Mouse (Mus musculus) gastrocnemius, postnatal 36 days (tissue): ENCODE measurements at regions not wholly inside any gene's neighbourhood (a gene's known extent, or its start where the extent isn't known, plus 50 kb on each side); places are given as distances from the start of the nearest gene placed in this dataset.
"Not testable (repeated sequence)": the region's sequence is repeated elsewhere in the genome, so short reads cannot be mapped to it uniquely, and the experiment has no call there.

Source experiments
- DNase-seq, 2 experiments: peaks; one replicate each; pipeline ENCODE4 v3.0.0; 2022
- intact Hi-C: fragments of 180-260 bp; cut with DNase I; formaldehyde crosslinking; loops from one replicate; pipeline ENCODE4 v1.15.1; 2025

DNA sequence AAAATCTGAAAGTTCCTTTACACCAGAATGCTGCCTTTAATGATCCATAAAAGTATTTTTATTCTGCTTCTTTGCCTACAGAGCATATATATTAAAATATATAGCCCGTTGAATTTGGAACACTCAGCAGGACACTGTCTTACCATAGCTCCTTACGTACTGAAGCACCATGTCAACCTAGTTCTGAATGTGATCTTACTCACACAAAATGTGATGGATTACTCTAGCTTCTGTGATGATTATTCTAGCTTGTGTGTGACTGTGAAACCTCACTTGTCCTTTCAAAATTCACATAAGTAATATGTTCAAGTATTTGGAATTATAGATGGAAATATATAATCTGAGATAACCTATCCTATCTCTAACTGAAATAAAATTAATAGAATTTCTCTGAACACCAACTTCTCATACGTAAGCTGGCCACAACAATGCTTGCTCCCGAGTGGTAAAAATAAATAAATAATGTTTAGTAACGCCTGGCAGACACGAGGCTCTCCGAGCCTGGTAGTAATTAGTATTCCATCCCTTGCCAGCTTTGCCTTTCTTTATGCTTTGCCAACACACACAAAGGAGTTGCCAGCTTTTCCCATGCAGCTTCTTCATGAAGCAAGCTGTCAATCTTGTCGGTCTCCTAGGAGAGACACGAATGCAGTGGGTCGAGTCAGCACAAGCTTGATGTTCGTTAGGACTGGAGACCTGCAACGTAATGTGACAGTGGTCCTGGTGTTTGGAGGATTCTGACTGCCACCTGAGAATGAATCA lies 271.9 kb upstream of the Dcbld2 start:
- intact Hi-C loops = no loop called here
- DNase-seq = no peak

- no peak for DNase-seq
- intact Hi-C loops = no loop called here
Observed at GRCm38 (mm10) chr16:58136979-58137378, 271.3 kb upstream of the Dcbld2 start.

DNA sequence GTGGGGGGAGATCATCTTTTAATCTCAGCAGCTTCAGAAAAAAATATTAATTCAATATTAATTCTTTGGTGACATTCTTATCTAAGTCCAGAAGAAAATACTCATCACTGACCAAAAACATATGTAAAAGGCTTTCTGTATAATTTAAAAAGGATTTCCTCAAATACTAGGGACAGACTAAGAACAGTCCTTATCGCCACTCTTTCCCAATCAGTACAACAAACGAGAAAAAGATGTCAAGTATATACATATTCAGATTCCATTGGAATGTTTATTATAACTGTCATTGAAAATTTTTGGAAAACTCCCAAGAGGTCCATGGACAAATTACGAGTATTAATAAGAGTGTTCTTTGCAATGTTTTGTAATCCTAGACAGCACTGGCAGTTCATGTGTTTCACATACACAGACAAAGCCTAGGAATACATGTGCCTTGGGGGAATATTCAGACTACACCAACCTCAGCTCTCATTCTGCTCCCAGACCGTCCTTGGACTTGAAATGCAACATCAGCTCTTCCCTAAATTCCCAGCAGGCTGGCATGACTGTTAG lies 270.4 kb upstream of the Dcbld2 start:
- DNase-seq = no peak
- intact Hi-C loops = no loop called here

GRCm38 (mm10) chr16:58146479-58146878 lies 261.8 kb upstream of the Dcbld2 start:
- DNase-seq = no peak
- intact Hi-C loops = no loop called here

DNA sequence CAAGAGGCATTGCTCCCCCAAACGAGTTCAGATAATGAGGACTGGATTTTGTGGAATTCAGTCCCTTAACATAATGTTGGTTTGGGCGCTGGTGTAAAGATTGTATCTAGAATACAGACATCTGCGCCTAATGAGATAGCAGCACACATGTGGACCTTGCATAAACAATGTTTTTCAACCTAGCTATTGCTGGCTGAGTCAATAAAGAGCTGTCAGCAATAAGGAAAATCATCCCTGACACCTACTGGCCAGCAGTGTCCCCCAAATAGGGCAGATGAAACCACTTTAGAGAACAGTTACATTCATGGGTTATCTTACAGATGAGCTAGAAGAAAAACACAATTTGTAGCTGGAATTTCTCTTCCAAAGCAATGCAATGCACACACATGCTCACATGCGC lies 252.7 kb upstream of the Dcbld2 start:
- no peak for DNase-seq
- intact Hi-C loops = no loop called here

- DNase-seq = no peak
- intact Hi-C loops = no loop called here
Observed at GRCm38 (mm10) chr16:58178744-58179401, 229.4 kb upstream of the Dcbld2 start.

DNA sequence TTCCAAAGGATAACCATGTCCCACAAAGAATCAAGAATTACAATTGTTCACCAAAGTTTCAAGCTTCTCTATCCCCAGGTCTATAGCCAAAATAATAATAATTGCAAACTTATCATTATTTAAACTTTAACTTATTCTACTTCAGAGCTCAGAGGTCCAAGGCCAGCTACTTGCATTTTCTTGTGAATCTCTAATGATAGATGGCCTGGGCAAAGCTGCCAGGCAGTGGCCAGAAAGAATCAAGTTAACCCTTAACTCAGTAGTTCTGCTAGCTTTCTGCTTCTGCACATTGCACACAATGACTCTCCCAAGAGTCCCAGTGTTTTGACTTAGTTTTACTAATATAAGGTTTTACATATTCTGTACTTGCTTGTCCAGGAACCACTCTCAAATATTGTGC lies 228.3 kb upstream of the Dcbld2 start:
- intact Hi-C loops, DNase-seq: not testable (repeated sequence)

DNA sequence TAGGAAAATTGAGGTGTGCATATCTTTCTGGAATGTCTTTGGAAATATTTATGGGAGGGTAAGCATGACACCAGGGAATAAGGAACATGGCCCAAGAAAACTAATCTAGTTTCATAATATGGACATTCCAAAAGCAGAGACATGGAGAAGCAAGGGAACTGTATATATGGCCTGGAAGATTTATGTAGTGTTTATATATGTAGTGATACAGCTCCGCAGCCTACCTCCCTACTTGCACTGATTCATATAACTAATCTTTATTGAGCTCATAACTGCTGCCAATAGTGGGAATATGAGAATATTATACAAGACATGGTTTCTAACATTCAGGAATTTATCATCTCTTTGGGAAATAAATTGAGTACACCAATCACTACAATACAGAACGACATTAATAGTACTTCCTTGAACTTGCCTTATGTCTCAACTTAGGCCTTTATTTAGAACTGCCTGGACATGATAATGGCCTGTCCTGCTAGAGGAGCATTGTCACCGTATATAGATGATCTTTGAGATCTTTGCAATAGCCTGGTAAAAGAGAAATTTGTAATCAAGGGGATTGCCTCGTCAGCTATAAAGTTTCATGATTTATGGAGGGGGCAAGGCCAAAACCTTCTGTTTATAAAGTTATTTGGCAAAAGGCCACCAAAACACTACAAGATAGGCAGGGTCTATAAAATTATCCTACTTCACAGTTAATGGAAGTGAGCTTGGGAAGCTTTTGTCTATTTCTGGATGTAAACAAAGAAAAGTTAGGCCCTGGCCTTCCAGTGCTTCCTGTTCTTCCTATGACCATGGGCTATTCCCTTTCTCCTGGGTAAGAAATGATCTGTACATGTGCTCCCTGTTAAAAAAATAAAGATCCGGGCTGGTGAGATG lies 213.4 kb upstream of the Dcbld2 start:
- no peak for DNase-seq
- intact Hi-C loops = no loop called here

- intact Hi-C loops = no loop called here
- peak in 1 of 2 experiments; percentile 8 for DNase-seq
Observed at GRCm38 (mm10) chr16:58211872-58212271, 196.4 kb upstream of the Dcbld2 start.

DNA sequence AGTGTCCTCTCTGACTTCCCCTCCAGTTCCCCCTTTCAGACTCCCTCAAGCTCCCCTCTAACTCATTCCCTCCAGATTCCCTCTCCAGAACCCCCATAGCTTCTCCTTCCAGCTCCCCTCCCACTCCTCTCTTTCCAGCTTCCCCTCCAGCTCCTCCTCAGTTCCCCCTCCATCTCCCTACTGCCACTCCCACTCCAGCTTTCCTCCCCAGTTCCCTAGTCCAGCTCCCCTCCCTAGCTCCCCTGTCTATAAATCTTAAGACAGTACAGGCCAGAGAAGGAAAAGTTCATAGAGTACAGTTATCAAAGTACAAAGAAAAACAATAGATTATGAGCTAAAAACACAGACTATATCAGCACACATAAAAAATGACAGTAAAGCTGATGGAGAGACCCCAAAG lies 173.6 kb upstream of the Dcbld2 start:
- DNase-seq = no peak
- intact Hi-C loops = no loop called here

- DNase-seq = no peak
- intact Hi-C loops = no loop called here
Observed at GRCm38 (mm10) chr16:58236857-58237256, 171.4 kb upstream of the Dcbld2 start.

DNA sequence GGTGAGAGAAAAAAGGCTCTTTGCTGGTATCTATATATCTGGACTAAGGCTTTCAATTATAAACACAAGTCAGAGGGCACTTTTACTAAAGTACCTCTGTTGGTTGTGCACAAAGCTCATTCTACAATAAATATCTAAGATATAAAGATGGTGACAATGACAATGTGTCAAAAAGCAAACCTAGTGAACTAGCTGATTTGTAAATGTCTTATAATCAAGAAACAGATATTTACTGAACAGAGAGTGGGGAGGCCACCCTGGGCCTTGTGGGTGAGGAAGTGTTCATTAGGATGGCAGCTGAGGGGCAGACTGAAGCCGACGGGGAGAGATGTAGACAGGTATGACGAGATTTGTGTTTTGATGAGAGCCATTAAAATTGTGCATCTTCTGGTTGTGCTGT lies 132.0 kb upstream of the Dcbld2 start:
- intact Hi-C loops = no loop called here
- DNase-seq = no peak

GRCm38 (mm10) chr16:58281474-58281873 lies 126.8 kb upstream of the Dcbld2 start:
- DNase-seq = no peak
- intact Hi-C loops = loop anchor here (5.0 kb wide), 1 partner anchor 649 kb away; no protein-coding TSS in a partner anchor

DNA sequence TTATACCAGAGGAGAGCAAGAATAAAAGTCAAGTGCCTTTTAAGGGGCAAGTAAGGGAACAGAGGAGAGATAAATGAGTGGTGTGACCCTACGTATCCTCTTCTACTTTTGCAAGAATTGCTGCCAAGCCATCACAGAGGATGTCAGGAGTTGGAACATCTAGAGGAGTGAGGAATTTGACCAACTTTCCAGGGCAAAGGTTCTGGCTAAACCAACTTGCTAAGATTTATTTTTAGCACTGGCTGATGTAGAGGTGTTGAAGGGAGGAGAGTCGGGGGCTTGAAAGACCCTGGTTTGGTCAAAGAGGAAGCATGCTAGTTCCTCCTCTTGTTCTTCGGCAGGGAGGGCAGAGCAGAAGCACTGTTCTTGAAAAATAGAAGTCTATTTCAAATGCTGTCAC lies 113.8 kb upstream of the Dcbld2 start:
- DNase-seq = no peak
- intact Hi-C loops = loop anchor here (10.0 kb wide), 1 partner anchor 330 kb away; no protein-coding TSS in a partner anchor

GRCm38 (mm10) chr16:58295128-58295527 lies 113.1 kb upstream of the Dcbld2 start:
- intact Hi-C loops = loop anchor here (5.0 to 10.0 kb wide), 3 partner anchors 157 to 367 kb away; no protein-coding TSS in a partner anchor

DNA sequence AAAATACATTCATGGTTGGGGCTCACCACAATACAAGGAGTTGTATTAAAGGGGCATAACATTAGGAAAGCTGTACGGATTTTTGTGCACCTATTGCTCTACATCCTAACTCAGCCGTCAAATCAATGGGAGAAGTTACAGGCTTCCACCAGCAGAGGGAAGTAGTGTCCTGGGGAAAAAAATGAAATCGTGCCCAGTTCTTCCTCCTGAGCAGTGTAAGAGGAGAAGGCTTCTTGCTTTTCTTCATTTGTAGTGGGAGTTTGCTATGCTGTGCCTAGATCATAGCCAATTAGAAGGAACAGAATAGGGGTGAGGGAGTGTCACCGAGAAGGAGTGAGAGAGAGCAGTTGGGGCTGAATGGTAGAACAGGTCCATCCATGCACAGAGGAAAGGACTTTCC lies 108.7 kb upstream of the Dcbld2 start:
- peak in 1 of 2 experiments; percentile 31 for DNase-seq
- intact Hi-C loops = loop anchor here (5.0 to 10.0 kb wide), 3 partner anchors 153 to 363 kb away; no protein-coding TSS in a partner anchor

More at GRCm38 (mm10) chr16:58295128-58295527, 113.1 kb upstream of the Dcbld2 start:
- no peak for DNase-seq

- intact Hi-C loops = no loop called here
- no peak for DNase-seq
Observed at GRCm38 (mm10) chr16:58300098-58300497, 108.1 kb upstream of the Dcbld2 start.

- intact Hi-C loops = no loop called here
- DNase-seq = peak in 1 of 2 experiments; percentile 8
Observed at GRCm38 (mm10) chr16:58303555-58303954, 104.7 kb upstream of the Dcbld2 start.

GRCm38 (mm10) chr16:58316889-58317455 lies 91.3 kb upstream of the Dcbld2 start:
- intact Hi-C loops = no loop called here
- DNase-seq = no peak

DNA sequence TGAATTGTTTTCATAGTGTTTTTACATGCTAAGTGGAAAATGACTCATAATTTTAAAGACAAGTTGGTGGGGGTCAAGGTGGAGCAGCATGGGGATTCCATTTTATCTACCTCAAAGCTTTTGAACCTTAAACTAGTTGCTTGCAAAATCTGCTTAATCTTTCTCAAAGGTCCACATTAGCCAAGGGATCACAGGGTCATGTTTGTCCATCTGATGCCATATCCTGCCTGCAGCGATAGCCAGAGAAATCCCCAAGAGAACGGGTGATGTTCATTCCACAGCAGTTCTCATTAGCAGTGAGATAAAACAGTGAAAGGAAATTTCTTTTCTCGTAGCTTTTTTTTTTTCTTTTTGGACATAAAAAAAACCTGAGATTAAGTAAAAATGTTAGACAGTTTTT lies 77.2 kb upstream of the Dcbld2 start:
- intact Hi-C loops = no loop called here
- no peak for DNase-seq
